8 mouse cellular contexts compared by ENCODE assay signal in genomic region chr15:3995448-3996266, GRCm38 (mm10). TPM values are rescaled to one million over a fixed set of nuclear protein-coding genes. Genes with fewer than 3 reads are reported as not detected.
DNase-seq lines count a peak whose midpoint lies in the region; ATAC-seq and TF ChIP-seq lines count a peak whose summit lies in the region.

TSS of gene AW549877 (minus strand) at chr15:3995744.

- peaks cover 13% of the 10 kb centered on the region for H3K4me1 ChIP-seq in forebrain, embryonic 15.5 days
- peaks cover 4% of the 10 kb centered on the region; the same call in 1 of the 2 replicates for H3K4me1 ChIP-seq in lung, adult 2 months (ENCODE audit: control insufficient read depth, insufficient read depth, low read length)

- H3K4me2 ChIP-seq in forebrain, embryonic 15.5 days (replicated peaks), result peak within 1 kb of the TSS; percentile 60

- peak within 1 kb of the TSS; percentile 78 for H3K27ac ChIP-seq in forebrain, embryonic 15.5 days (replicated peaks)

- WGBS in forebrain, embryonic 15.5 days, result under 1% methylated on average over 61 of the region's 61 CpGs
- under 1% methylated on average over 61 of the region's 61 CpGs for WGBS in lung, adult 2 months

- intact Hi-C loops in heart, postnatal 25 days (cut with DNase I), result loop anchor here (1.0 to 2.0 kb wide), 2 partner anchors 17 to 32 kb away; partner anchors contain the start of gene Fbxo4

- H3K9me3 ChIP-seq in forebrain, embryonic 15.5 days, result no peaks in the 10 kb centered on the region

- peak; percentile 98 for DNase-seq in ES-CJ7 (ENCODE audit: low read depth, low spot score)
- DNase-seq in cerebellum, adult 11 months, result peak; percentile 99
- DNase-seq in heart, postnatal 25 days (ENCODE audit: low spot score), result peak; percentile 99
- DNase-seq in layer of hippocampus, adult 18-20 months (ENCODE audit: low spot score in 2 of 2), result peak; percentile 97 to 98
- peak; percentile 98 for DNase-seq in lung, adult 2 months
- peak; percentile 98 for DNase-seq in thymus, adult 18-20 months

- H3K9ac ChIP-seq in forebrain, embryonic 15.5 days (replicated peaks), result peak within 1 kb of the TSS; percentile 56

- H3K27me3 ChIP-seq in forebrain, embryonic 15.5 days, result no peaks in the 10 kb centered on the region

- peaks cover 9% of the 10 kb centered on the region for H3K36me3 ChIP-seq in forebrain, embryonic 15.5 days

- H3K4me3 ChIP-seq in forebrain, embryonic 15.5 days, result peak within 1 kb of the TSS; percentile 54
- peak within 1 kb of the TSS; percentile 95 for H3K4me3 ChIP-seq in lung, adult 2 months (replicated peaks; ENCODE audit: extremely low read depth, low read depth, low read length)

- no peak for TF ChIP-seq CTCF in lung, adult 2 months (IDR thresholded peaks at IDR 0.05; ENCODE audit: insufficient read depth, low read length)

- peak; percentile 95 for TF ChIP-seq POLR2A in lung, adult 2 months (IDR thresholded peaks at IDR 0.05; ENCODE audit: borderline replicate concordance, extremely low read depth, low read depth, low read length)

- peak; percentile 100 for ATAC-seq in forebrain, embryonic 15.5 days (replicated peaks)
- peak; percentile 97 for ATAC-seq in neutrophil, adult 5-6 weeks (ENCODE audit: extremely low read depth, insufficient number of reproducible peaks, low FRiP score, poor library complexity, severe bottlenecking)

RNA-seq across cellular contexts. Expression of gene AW549877, which starts in this region (rescaled TPM):
- polyA plus RNA-seq in forebrain, embryonic 15.5 days (2015; fragmentation: Nextera tagmentation; extraction: Ambion mirVana), result 33.9 and 35.8 TPM in 2 replicates
- total RNA-seq in heart, postnatal 25 days (2021), result 10 to 100 TPM; 22.9 to 25.3 TPM
- total RNA-seq in layer of hippocampus, adult 18-20 months (2021), result 10 to 100 TPM; 40.4 to 42.5 TPM
- 8.8 and 18.7 TPM in 2 replicates for polyA plus RNA-seq in lung, adult 2 months (2012; rRNA removed)
- total RNA-seq in neutrophil, adult 5-6 weeks (2017), result 40.1 and 43.5 TPM in 2 replicates

Comparison
In these comparisons a context has a peak if more than half of its experiments do, and no peak if none do; other contexts are left out.
1. Peak in every context shown above with its lines: DNase-seq, ATAC-seq, H3K4me3 ChIP-seq and H3K27ac ChIP-seq.